Mouse (Mus musculus) hindbrain, postnatal 0 days (tissue): ENCODE data around the gene Sf3b5. TPM values are rescaled to one million over a fixed set of nuclear protein-coding genes. Genes with fewer than 3 reads are reported as not detected.

ENCODE experiments used
- ATAC-seq: fragments of 200-750 bp; cut with Nextera tagmentation; 2 replicates; pipeline ENCODE4 v1.8.0; 2017; ENCODE audit warnings: mild to moderate bottlenecking, moderate TSS enrichment, moderate library complexity
- DNase-seq: peaks from one replicate; pipeline ENCODE4 v3.0.0-alpha.2; 2015; ENCODE audit warnings: low spot score
- H3K27ac ChIP-seq: fragments of 300-500 bp; sonication (generic); 2 replicates; pipeline ENCODE4 v1.5.1; 2014; ENCODE audit warnings: mild to moderate bottlenecking
- H3K27me3 ChIP-seq: fragments of 300-500 bp; sonication (generic); 2 replicates; pipeline ENCODE4 v1.6.1; 2014; ENCODE audit warnings: low read length, mixed read lengths; ENCODE audit not compliant: insufficient read depth
- H3K36me3 ChIP-seq: fragments of 300-500 bp; sonication (generic); 2 replicates; pipeline ENCODE4 v1.6.1; 2014; ENCODE audit warnings: low read length, mixed read lengths; ENCODE audit not compliant: insufficient read depth
- H3K4me1 ChIP-seq: fragments of 300-500 bp; sonication (generic); 2 replicates; pipeline ENCODE4 v1.6.1; 2014; ENCODE audit warnings: antibody characterized with exemption, low read length, mixed read lengths; ENCODE audit not compliant: insufficient read depth
- H3K4me2 ChIP-seq: fragments of 300-500 bp; sonication (generic); 2 replicates; pipeline ENCODE4 v1.6.1; 2014; ENCODE audit warnings: low read depth, mild to moderate bottlenecking, low read length, moderate library complexity, mixed read lengths
- H3K4me3 ChIP-seq: fragments of 300-500 bp; sonication (generic); 2 replicates; pipeline ENCODE4 v1.5.1; 2014; ENCODE audit warnings: low read length
- H3K9ac ChIP-seq: fragments of 300-500 bp; sonication (generic); replicated peaks from 2 replicates; pipeline ENCODE4 v1.6.1; 2014; ENCODE audit warnings: mild to moderate bottlenecking, low read length, moderate library complexity, mixed read lengths
- H3K9me3 ChIP-seq: fragments of 300-500 bp; sonication (generic); 2 replicates; pipeline ENCODE4 v1.6.1; 2016; ENCODE audit warnings: low read length, mixed read lengths
- CTCF ChIP-seq: IDR thresholded peaks from 2 replicates; pipeline ENCODE4 v1.5.1; 2016; ENCODE audit warnings: antibody characterized with exemption, control low read depth, low read depth
- WGBS: fragments of 180-500 bp; shearing (Covaris S2); extraction: QIAGEN DNeasy Blood & Tissue Kit; methylation state at CpG from one replicate; pipeline ENCODE4 v1.1.7; 2014; 5-methylcytosine and 5-hydroxymethylcytosine counted together
- polyA plus RNA-seq: library from polyadenylated mRNA; unstranded; fragments of >200 nt; fragmentation: Nextera tagmentation; extraction: Ambion mirVana; gene quantifications from 2 replicates; pipeline ENCODE4 v1.2.1, GENCODE M21; 2015
- total RNA-seq: library from RNA; depleted of rRNA; stranded (reverse); fragments of >200 nt; gene quantifications from 2 replicates; pipeline ENCODE4 v1.2.3, GENCODE M21; 2014

The Sf3b5 gene
- total and polyA plus RNA-seq, 2 experiments from 2014 or later: 27.6 to 27.7 TPM

GRCm38 (mm10) chr10:12993411-12994039, 11.6 kb upstream of the Sf3b5 start:
- no peaks in the 10 kb centered on the region for H3K27me3 ChIP-seq
- no peak overlapping the region for H3K27ac ChIP-seq
- H3K9me3 ChIP-seq: no peaks in the 10 kb centered on the region
- H3K4me2 ChIP-seq: no peak overlapping the region
- 90% methylated on average over 25 of the region's 25 CpGs for WGBS
- no peak overlapping the region for H3K4me3 ChIP-seq
- no peak overlapping the region for H3K9ac ChIP-seq
- TF ChIP-seq CTCF: no peak
- H3K4me1 ChIP-seq: no peaks in the 10 kb centered on the region
- no peak for ATAC-seq
- no peaks in the 10 kb centered on the region for H3K36me3 ChIP-seq
- DNase-seq: no peak

DNA sequence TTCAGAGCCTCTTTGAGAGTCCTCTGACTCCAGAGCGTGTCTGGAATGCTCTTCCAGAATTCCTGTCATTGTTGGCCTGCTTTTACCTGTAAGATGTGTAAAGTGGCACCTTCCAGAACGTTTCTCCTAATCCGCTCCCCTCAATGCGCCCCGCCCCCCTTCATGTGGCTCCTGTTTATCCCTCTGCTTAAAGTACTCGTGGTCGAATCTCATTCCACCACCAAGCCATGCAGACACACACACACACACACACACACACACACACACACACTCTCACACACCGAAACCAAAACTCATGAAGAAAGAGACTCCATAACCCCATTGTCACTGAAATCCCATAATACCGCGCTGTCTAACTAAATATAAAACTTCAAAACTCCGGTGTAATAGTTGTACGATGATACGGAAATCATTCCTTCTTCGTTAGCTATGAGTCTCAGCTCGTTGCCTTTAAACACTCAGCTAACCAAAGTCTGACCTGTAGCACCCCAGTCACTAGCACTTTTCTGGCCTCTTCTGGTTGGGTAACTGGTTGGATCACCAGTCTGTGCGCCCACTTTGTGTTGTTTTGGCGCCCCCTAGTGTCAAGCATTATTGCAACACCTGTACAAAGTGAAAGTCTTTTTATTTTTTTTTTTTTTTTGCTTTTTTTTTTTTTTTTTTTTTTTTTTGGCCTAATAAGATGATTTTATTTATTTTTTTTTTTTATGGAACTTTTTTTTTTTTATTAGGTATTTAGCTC, 8.2 kb upstream of the Sf3b5 start:
- WGBS: 49% methylated on average over 17 of the region's 17 CpGs
- DNase-seq (peak; percentile 89), ATAC-seq (peak; percentile 83)
- Histone ChIP-seq H3K4me2 (0 out of 2 replicates have a peak overlapping the region, but pooled peaks have one; percentile 16), H3K36me3 (no peaks in the 10 kb centered on the region), H3K27ac (no peak overlapping the region), H3K27me3 (no peaks in the 10 kb centered on the region), H3K4me3 (no peak overlapping the region), H3K9me3 (no peaks in the 10 kb centered on the region), H3K4me1 (no peaks in the 10 kb centered on the region), H3K9ac (no peak overlapping the region)
- TF ChIP-seq CTCF: peak; percentile 82

GRCm38 (mm10) chr10:13007876-13008736, 3.0 kb downstream of the Sf3b5 start:
- peak overlapping the region; percentile 90 for H3K4me3 ChIP-seq
- H3K27me3 ChIP-seq: no peaks in the 10 kb centered on the region
- DNase-seq (peak; percentile 98), ATAC-seq (peak; percentile 100)
- H3K36me3 ChIP-seq: no peaks in the 10 kb centered on the region
- no peaks in the 10 kb centered on the region for H3K9me3 ChIP-seq
- peaks cover 8% of the 10 kb centered on the region; the same call in 1 of the 2 replicates for H3K4me1 ChIP-seq
- H3K4me2 ChIP-seq: peak overlapping the region; percentile 91
- peak; percentile 13; the same call in 1 of the 2 replicates for TF ChIP-seq CTCF
- peak overlapping the region; percentile 70 for H3K9ac ChIP-seq
- H3K27ac ChIP-seq: peak overlapping the region; percentile 74; the same call in 1 of the 2 replicates
- WGBS: 3% methylated on average over 52 of the region's 52 CpGs

- Histone ChIP-seq H3K27ac (peak overlapping the region; percentile 74; the same call in 1 of the 2 replicates), H3K9me3 (no peaks in the 10 kb centered on the region), H3K9ac (peak overlapping the region; percentile 70), H3K4me2 (peak overlapping the region; percentile 91), H3K4me3 (peak overlapping the region; percentile 90), H3K4me1 (peaks cover 8% of the 10 kb centered on the region; the same call in 1 of the 2 replicates), H3K36me3 (no peaks in the 10 kb centered on the region), H3K27me3 (no peaks in the 10 kb centered on the region)
- peak; percentile 19; the same call in 1 of the 2 replicates for ATAC-seq
- TF ChIP-seq CTCF: no peak; the same call in 1 of the 2 replicates
- whole genome bisulfite sequencing: under 1% methylated on average over 29 of the region's 29 CpGs
- DNase-seq: no peak
Observed at GRCm38 (mm10) chr10:13008737-13009121, 3.6 kb downstream of the Sf3b5 start.

DNA sequence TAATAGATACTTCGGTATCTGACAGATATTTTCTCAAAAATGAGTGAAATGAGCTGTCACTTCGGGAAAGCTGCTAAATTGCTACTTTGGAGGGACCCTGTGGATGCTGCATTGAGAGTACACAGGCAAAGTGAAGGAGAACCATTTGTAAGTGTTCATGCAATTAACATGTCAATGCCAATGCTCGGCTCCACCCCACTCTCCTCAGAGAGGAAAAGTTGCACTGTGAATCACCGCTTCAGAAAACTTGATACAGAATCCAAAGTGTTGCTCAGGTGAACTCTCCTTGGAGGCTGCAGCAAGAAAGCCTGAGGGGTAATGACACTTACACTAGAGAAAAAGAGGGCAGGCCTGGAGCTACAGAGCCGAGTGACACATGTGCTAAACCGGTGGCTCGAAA, 8.9 kb downstream of the Sf3b5 start:
- Histone ChIP-seq H3K27ac (no peak overlapping the region), H3K9me3 (no peaks in the 10 kb centered on the region), H3K27me3 (no peaks in the 10 kb centered on the region), H3K4me1 (peaks cover 8% of the 10 kb centered on the region; the same call in 1 of the 2 replicates), H3K4me2 (no peak overlapping the region), H3K4me3 (no peak overlapping the region), H3K36me3 (no peaks in the 10 kb centered on the region), H3K9ac (no peak overlapping the region)
- 72% methylated on average over 7 of the region's 7 CpGs for WGBS
- ATAC-seq (no peak), DNase-seq (no peak)
- no peak for TF ChIP-seq CTCF

- ATAC-seq (peak; percentile 80), DNase-seq (peak; percentile 92)
- H3K4me3 ChIP-seq: no peak overlapping the region
- no peaks in the 10 kb centered on the region for H3K27me3 ChIP-seq
- no peaks in the 10 kb centered on the region for H3K36me3 ChIP-seq
- H3K27ac ChIP-seq: no peak overlapping the region
- no peaks in the 10 kb centered on the region for H3K9me3 ChIP-seq
- no peak overlapping the region for H3K9ac ChIP-seq
- 27% methylated on average over 4 of the region's 4 CpGs for WGBS
- peak; percentile 81 for TF ChIP-seq CTCF
- no peaks in the 10 kb centered on the region for H3K4me1 ChIP-seq
- H3K4me2 ChIP-seq: no peak overlapping the region
Observed at GRCm38 (mm10) chr10:13016573-13016972, 11.4 kb downstream of the Sf3b5 start.
